Mouse (Mus musculus): ENCODE measurements around the gene Svopl.

Svopl gene

GRCm38 (mm10) chr6:38046838-38047237, at the start of gene Svopl:
Gene Svopl (minus strand): TSS chr6:38046996.
- CTCF ChIA-PET, result no interaction called here

- CTCF ChIA-PET, result no interaction called here
These were observed 47.9 kb upstream of the Svopl start for GRCm38 (mm10) chr6:38094701-38095100.

GRCm38 (mm10) chr6:38092539-38092938, 45.7 kb upstream of the Svopl start:
- CTCF ChIA-PET, result no interaction called here

GRCm38 (mm10) chr6:38087242-38088026, 40.6 kb upstream of the Svopl start:
- CTCF ChIA-PET, result no interaction called here

- CTCF ChIA-PET, result no interaction called here
These were observed 36.4 kb upstream of the Svopl start for GRCm38 (mm10) chr6:38083204-38083603.

GRCm38 (mm10) chr6:38081727-38082341, 35.0 kb upstream of the Svopl start:
- CTCF ChIA-PET, result no interaction called here

GRCm38 (mm10) chr6:38080364-38080763, 33.6 kb upstream of the Svopl start:
- CTCF ChIA-PET, result no interaction called here

- CTCF ChIA-PET, result no interaction called here
These were observed 26.8 kb upstream of the Svopl start for GRCm38 (mm10) chr6:38073592-38073991.

- CTCF ChIA-PET, result interaction anchor here (0.6 kb wide), 1 partner anchor 37 kb away, joined by 16 read pairs; no protein-coding TSS in a partner anchor
These were observed 25.5 kb upstream of the Svopl start for GRCm38 (mm10) chr6:38072137-38072796.

- CTCF ChIA-PET, result no interaction called here
These were observed 24.5 kb upstream of the Svopl start for GRCm38 (mm10) chr6:38071256-38071655.

- CTCF ChIA-PET, result interaction anchor here (0.7 to 1.1 kb wide), 5 partner anchors 11 to 476 kb away, joined by 3 to 4 read pairs (median 3); no protein-coding TSS in a partner anchor
These were observed 19.4 kb upstream of the Svopl start for GRCm38 (mm10) chr6:38066215-38066614.

- CTCF ChIA-PET, result interaction anchor here (0.7 to 1.1 kb wide), 5 partner anchors 11 to 475 kb away, joined by 3 to 4 read pairs (median 3); no protein-coding TSS in a partner anchor
These were observed 18.8 kb upstream of the Svopl start for GRCm38 (mm10) chr6:38065501-38066122.

- CTCF ChIA-PET, result interaction anchor here (0.9 to 1.1 kb wide), 4 partner anchors 57 to 475 kb away, joined by 3 to 4 read pairs (median 3); no protein-coding TSS in a partner anchor
These were observed 18.3 kb upstream of the Svopl start for GRCm38 (mm10) chr6:38065122-38065500.

GRCm38 (mm10) chr6:38064621-38065020, 17.8 kb upstream of the Svopl start:
- CTCF ChIA-PET, result interaction anchor here (0.9 kb wide), 1 partner anchor 474 kb away, joined by 3 read pairs; no protein-coding TSS in a partner anchor

- CTCF ChIA-PET, result no interaction called here
These were observed 12.0 kb upstream of the Svopl start for GRCm38 (mm10) chr6:38058805-38059204.

- CTCF ChIA-PET, result interaction anchor here (0.6 to 2.0 kb wide), 2 partner anchors 10 to 461 kb away, joined by 3 to 4 read pairs; no protein-coding TSS in a partner anchor
These were observed 8.9 kb upstream of the Svopl start for GRCm38 (mm10) chr6:38055471-38056330.

- CTCF ChIA-PET, result interaction anchor here (0.6 to 0.7 kb wide), 3 partner anchors 41 to 1157 kb away, joined by 3 to 4 read pairs (median 3); partner anchors contain the start of gene Kdm7a
These were observed 2.8 kb upstream of the Svopl start for GRCm38 (mm10) chr6:38049601-38050000.

- CTCF ChIA-PET, result interaction anchor here (0.5 to 0.7 kb wide), 3 partner anchors 42 to 1158 kb away, joined by 3 to 4 read pairs (median 3); partner anchors contain the start of gene Kdm7a
These were observed 2.2 kb upstream of the Svopl start for GRCm38 (mm10) chr6:38048800-38049561.

GRCm38 (mm10) chr6:38048003-38048402, 1.2 kb upstream of the Svopl start:
- CTCF ChIA-PET, result interaction anchor here (0.5 kb wide), 1 partner anchor 459 kb away, joined by 3 read pairs; no protein-coding TSS in a partner anchor

Data from spleen, embryonic (tissue).